Mouse (Mus musculus): ENCODE data around the gene Bag5.
"Not testable (repeated sequence)": the region's sequence is repeated elsewhere in the genome, so short reads cannot be mapped to it uniquely, and the experiment has no call there.

The Bag5 gene

GRCm38 (mm10) chr12:111734912-111735311 lies 21.9 kb upstream of the Bag5 start:
- DNase-seq (ENCODE audit: low read depth, low spot score) = no peak

GRCm38 (mm10) chr12:111732921-111733320 lies 19.9 kb upstream of the Bag5 start:
- no peak for DNase-seq (ENCODE audit: low read depth, low spot score)

- peak; percentile 92 for DNase-seq (ENCODE audit: low read depth, low spot score)
Observed at GRCm38 (mm10) chr12:111731822-111732807, 19.1 kb upstream of the Bag5 start.

GRCm38 (mm10) chr12:111727956-111728355 lies 14.9 kb upstream of the Bag5 start:
- no peak for DNase-seq (ENCODE audit: low read depth, low spot score)

- no peak for DNase-seq (ENCODE audit: low read depth, low spot score)
Observed at GRCm38 (mm10) chr12:111726122-111726463, 13.0 kb upstream of the Bag5 start.

GRCm38 (mm10) chr12:111725338-111726121 lies 12.5 kb upstream of the Bag5 start:
- no peak for DNase-seq (ENCODE audit: low read depth, low spot score)

- no peak for DNase-seq (ENCODE audit: low read depth, low spot score)
Observed at GRCm38 (mm10) chr12:111724638-111725337, 11.7 kb upstream of the Bag5 start.

GRCm38 (mm10) chr12:111722654-111723053 lies 9.6 kb upstream of the Bag5 start:
- peak; percentile 20 for DNase-seq (ENCODE audit: low read depth, low spot score)

- DNase-seq (ENCODE audit: low read depth, low spot score) = no peak
Observed at GRCm38 (mm10) chr12:111720222-111720621, 7.2 kb upstream of the Bag5 start.

GRCm38 (mm10) chr12:111718656-111719055 lies 5.6 kb upstream of the Bag5 start:
- no peak for DNase-seq (ENCODE audit: low read depth, low spot score)

GRCm38 (mm10) chr12:111716505-111716904 lies 3.4 kb upstream of the Bag5 start:
- DNase-seq (ENCODE audit: low read depth, low spot score) = no peak

- not testable (repeated sequence) for DNase-seq (ENCODE audit: low read depth, low spot score)
Observed at GRCm38 (mm10) chr12:111713880-111714279, 823 bp upstream of the Bag5 start.

- DNase-seq (ENCODE audit: low read depth, low spot score) = no peak
Observed at GRCm38 (mm10) chr12:111712476-111712875, 581 bp downstream of the Bag5 start.

GRCm38 (mm10) chr12:111710091-111710490 lies 3.0 kb downstream of the Bag5 start:
- DNase-seq (ENCODE audit: low read depth, low spot score) = no peak

- no peak for DNase-seq (ENCODE audit: low read depth, low spot score)
Observed at GRCm38 (mm10) chr12:111708181-111708580, 4.9 kb downstream of the Bag5 start.

- no peak for DNase-seq (ENCODE audit: low read depth, low spot score)
Observed at GRCm38 (mm10) chr12:111705186-111705973, 7.7 kb downstream of the Bag5 start.

GRCm38 (mm10) chr12:111704609-111705008 lies 8.4 kb downstream of the Bag5 start:
- no peak for DNase-seq (ENCODE audit: low read depth, low spot score)

- DNase-seq (ENCODE audit: low read depth, low spot score) = no peak
Observed at GRCm38 (mm10) chr12:111703301-111703700, 9.8 kb downstream of the Bag5 start.

GRCm38 (mm10) chr12:111700920-111701458 lies 12.1 kb downstream of the Bag5 start:
- DNase-seq (ENCODE audit: low read depth, low spot score) = no peak

GRCm38 (mm10) chr12:111699542-111699941 lies 13.5 kb downstream of the Bag5 start:
- DNase-seq (ENCODE audit: low read depth, low spot score) = no peak
